Mouse (Mus musculus): ENCODE measurements around the gene Glis1. TPM values are rescaled to one million over a fixed set of nuclear protein-coding genes. Genes with fewer than 3 reads are reported as not detected.

Gene Glis1
- polyA plus RNA-seq, 1 experiment from 2014 or later = 2.7 TPM

- WGBS = 1% methylated on average over 47 of the region's 47 CpGs
- Histone ChIP-seq H3K36me3 (replicated peaks) (no peaks in the 10 kb centered on the region), H3K27me3 (ENCODE audit: poor library complexity, severe bottlenecking) (peaks cover 85% of the 10 kb centered on the region), H3K4me3 (peak overlapping the region; percentile 74), H3K27ac (peak overlapping the region; percentile 66; the same call in 1 of the 2 replicates), H3K9me3 (no peaks in the 10 kb centered on the region), H3K4me1 (peaks cover 31% of the 10 kb centered on the region)
- DNase-seq (ENCODE audit: extremely low spot score, low spot score) = peak; percentile 38
These were observed 1.0 kb downstream of the Glis1 start for GRCm38 (mm10) chr4:107435238-107435946.

- Histone ChIP-seq H3K4me1 (peaks cover 40% of the 10 kb centered on the region), H3K27me3 (ENCODE audit: poor library complexity, severe bottlenecking) (peaks cover 96% of the 10 kb centered on the region), H3K27ac (no peak overlapping the region), H3K36me3 (replicated peaks) (no peaks in the 10 kb centered on the region), H3K9me3 (no peaks in the 10 kb centered on the region), H3K4me3 (no peak overlapping the region)
- no peak for DNase-seq (ENCODE audit: extremely low spot score, low spot score)
- WGBS = 87% methylated on average over 7 of the region's 7 CpGs
These were observed 2.1 kb downstream of the Glis1 start for GRCm38 (mm10) chr4:107436476-107436875.

- WGBS = 91% methylated on average over 8 of the region's 8 CpGs
- no peaks in the 10 kb centered on the region for H3K9me3 ChIP-seq
- no peak for DNase-seq (ENCODE audit: extremely low spot score, low spot score)
- H3K27me3 ChIP-seq (ENCODE audit: poor library complexity, severe bottlenecking) = peaks cover 100% of the 10 kb centered on the region
- peaks cover 62% of the 10 kb centered on the region for H3K4me1 ChIP-seq
- H3K27ac ChIP-seq = no peak overlapping the region
- no peak overlapping the region for H3K4me3 ChIP-seq
- no peaks in the 10 kb centered on the region for H3K36me3 ChIP-seq (replicated peaks)
These were observed 4.3 kb downstream of the Glis1 start for GRCm38 (mm10) chr4:107438741-107439140.

GRCm38 (mm10) chr4:107440306-107440705, 5.9 kb downstream of the Glis1 start:
- WGBS = 19% methylated on average over 13 of the region's 13 CpGs
- Histone ChIP-seq H3K27ac (peak overlapping the region; percentile 56; the same call in 1 of the 2 replicates), H3K4me3 (peak overlapping the region; percentile 31; the same call in 1 of the 2 replicates), H3K9me3 (peaks cover 3% of the 10 kb centered on the region; the same call in 1 of the 2 replicates), H3K36me3 (replicated peaks) (no peaks in the 10 kb centered on the region), H3K4me1 (peaks cover 53% of the 10 kb centered on the region), H3K27me3 (ENCODE audit: poor library complexity, severe bottlenecking) (peaks cover 100% of the 10 kb centered on the region)
- DNase-seq (ENCODE audit: extremely low spot score, low spot score) = no peak

GRCm38 (mm10) chr4:107442288-107442687, 7.9 kb downstream of the Glis1 start:
- Histone ChIP-seq H3K36me3 (replicated peaks) (no peaks in the 10 kb centered on the region), H3K4me3 (no peak overlapping the region), H3K27me3 (ENCODE audit: poor library complexity, severe bottlenecking) (peaks cover 90% of the 10 kb centered on the region), H3K9me3 (peaks cover 3% of the 10 kb centered on the region; the same call in 1 of the 2 replicates), H3K27ac (no peak overlapping the region), H3K4me1 (peaks cover 58% of the 10 kb centered on the region)
- no peak for DNase-seq (ENCODE audit: extremely low spot score, low spot score)
- 71% methylated on average over 11 of the region's 11 CpGs for WGBS

- peaks cover 83% of the 10 kb centered on the region for H3K27me3 ChIP-seq (ENCODE audit: poor library complexity, severe bottlenecking)
- peak overlapping the region; percentile 18; the same call in 1 of the 2 replicates for H3K4me3 ChIP-seq
- peaks cover 3% of the 10 kb centered on the region; the same call in 1 of the 2 replicates for H3K9me3 ChIP-seq
- 38% methylated on average over 16 of the region's 16 CpGs for WGBS
- H3K27ac ChIP-seq = peak overlapping the region; percentile 48; the same call in 1 of the 2 replicates
- peaks cover 58% of the 10 kb centered on the region for H3K4me1 ChIP-seq
- no peaks in the 10 kb centered on the region for H3K36me3 ChIP-seq (replicated peaks)
- DNase-seq (ENCODE audit: extremely low spot score, low spot score) = no peak
These were observed 8.6 kb downstream of the Glis1 start for GRCm38 (mm10) chr4:107442891-107443483.

GRCm38 (mm10) chr4:107443621-107444020, 9.2 kb downstream of the Glis1 start:
- H3K4me3 ChIP-seq = peak overlapping the region; percentile 18; the same call in 1 of the 2 replicates
- H3K4me1 ChIP-seq = peaks cover 58% of the 10 kb centered on the region
- peaks cover 3% of the 10 kb centered on the region; the same call in 1 of the 2 replicates for H3K9me3 ChIP-seq
- WGBS = 52% methylated on average over 11 of the region's 11 CpGs
- H3K27ac ChIP-seq = peak overlapping the region; percentile 48; the same call in 1 of the 2 replicates
- peaks cover 77% of the 10 kb centered on the region for H3K27me3 ChIP-seq (ENCODE audit: poor library complexity, severe bottlenecking)
- no peaks in the 10 kb centered on the region for H3K36me3 ChIP-seq (replicated peaks)
- DNase-seq (ENCODE audit: extremely low spot score, low spot score) = no peak

GRCm38 (mm10) chr4:107448481-107448880, 14.1 kb downstream of the Glis1 start:
- peaks cover 33% of the 10 kb centered on the region for H3K27me3 ChIP-seq (ENCODE audit: poor library complexity, severe bottlenecking)
- 88% methylated on average over 6 of the region's 6 CpGs for WGBS
- peaks cover 3% of the 10 kb centered on the region; the same call in 1 of the 2 replicates for H3K9me3 ChIP-seq
- H3K4me1 ChIP-seq = peaks cover 37% of the 10 kb centered on the region
- no peak overlapping the region for H3K27ac ChIP-seq
- H3K36me3 ChIP-seq (replicated peaks) = no peaks in the 10 kb centered on the region
- no peak for DNase-seq (ENCODE audit: extremely low spot score, low spot score)
- no peak overlapping the region for H3K4me3 ChIP-seq

- peaks cover 3% of the 10 kb centered on the region; the same call in 1 of the 2 replicates for H3K9me3 ChIP-seq
- H3K4me3 ChIP-seq = no peak overlapping the region
- H3K27ac ChIP-seq = no peak overlapping the region
- H3K4me1 ChIP-seq = peaks cover 32% of the 10 kb centered on the region
- no peak for DNase-seq (ENCODE audit: extremely low spot score, low spot score)
- H3K27me3 ChIP-seq (ENCODE audit: poor library complexity, severe bottlenecking) = peaks cover 22% of the 10 kb centered on the region
- no peaks in the 10 kb centered on the region for H3K36me3 ChIP-seq (replicated peaks)
- 88% methylated on average over 13 of the region's 13 CpGs for WGBS
These were observed 15.1 kb downstream of the Glis1 start for GRCm38 (mm10) chr4:107449519-107449918.

GRCm38 (mm10) chr4:107452266-107453015, 18.1 kb downstream of the Glis1 start:
- DNase-seq (ENCODE audit: extremely low spot score, low spot score) = no peak
- Histone ChIP-seq H3K27me3 (ENCODE audit: poor library complexity, severe bottlenecking) (0 out of 2 replicates have a peak, but pooled peaks cover 4% of the 10 kb centered on the region), H3K9me3 (no peaks in the 10 kb centered on the region), H3K4me1 (peaks cover 27% of the 10 kb centered on the region), H3K36me3 (replicated peaks) (no peaks in the 10 kb centered on the region), H3K27ac (peak overlapping the region; percentile 74), H3K4me3 (no peak overlapping the region)
- WGBS = 61% methylated on average over 18 of the region's 18 CpGs

GRCm38 (mm10) chr4:107453141-107453984, 19.0 kb downstream of the Glis1 start:
- Histone ChIP-seq H3K27ac (peak overlapping the region; percentile 74), H3K4me3 (no peak overlapping the region), H3K27me3 (ENCODE audit: poor library complexity, severe bottlenecking) (0 out of 2 replicates have a peak, but pooled peaks cover 4% of the 10 kb centered on the region), H3K9me3 (no peaks in the 10 kb centered on the region), H3K36me3 (replicated peaks) (no peaks in the 10 kb centered on the region), H3K4me1 (peaks cover 36% of the 10 kb centered on the region)
- WGBS = 68% methylated on average over 16 of the region's 16 CpGs
- peak; percentile 93 for DNase-seq (ENCODE audit: extremely low spot score, low spot score)

- no peaks in the 10 kb centered on the region for H3K9me3 ChIP-seq
- DNase-seq (ENCODE audit: extremely low spot score, low spot score) = peak; percentile 34
- no peaks in the 10 kb centered on the region for H3K36me3 ChIP-seq (replicated peaks)
- WGBS = 58% methylated on average over 12 of the region's 12 CpGs
- H3K4me1 ChIP-seq = peaks cover 49% of the 10 kb centered on the region
- no peak overlapping the region for H3K4me3 ChIP-seq
- H3K27me3 ChIP-seq (ENCODE audit: poor library complexity, severe bottlenecking) = 0 out of 2 replicates have a peak, but pooled peaks cover 6% of the 10 kb centered on the region
- peak overlapping the region; percentile 35 for H3K27ac ChIP-seq
These were observed 23.2 kb downstream of the Glis1 start for GRCm38 (mm10) chr4:107457602-107458001.
